Mouse (Mus musculus) E14TG2a.4 (cell line): ENCODE measurements around the gene Zfp950.

Experiments
- CTCF ChIP-seq: conservative IDR thresholded peaks from 2 replicates; pipeline ENCODE4 v1.5.1; 2014; ENCODE audit warnings: low read length
- NANOG ChIP-seq: IDR thresholded peaks from 2 replicates; pipeline ENCODE4 v1.6.1; 2014; ENCODE audit warnings: borderline replicate concordance, low read length, mixed read lengths

GRCm38 (mm10) chr19:61064386-61064785, 76.3 kb downstream of the Zfp950 start:
- no peak for TF ChIP-seq CTCF
- no peak for TF ChIP-seq NANOG
